Mouse (Mus musculus) testis, adult 2 months (tissue): Measurements from ENCODE around the gene Map3k14.

Experiments used
- CTCF ChIP-seq: fragments of 200-500 bp; IDR thresholded peaks from 2 replicates; pipeline ENCODE4 v1.5.1; 2012; ENCODE audit warnings: low read depth, mild to moderate bottlenecking, inconsistent platforms, low read length, moderate library complexity; ENCODE audit not compliant: control insufficient read depth, insufficient read depth, insufficient replicate concordance
- POLR2A ChIP-seq: fragments of 200-500 bp; IDR thresholded peaks from 2 replicates; pipeline ENCODE4 v1.6.1; 2012; ENCODE audit warnings: low read depth, mild to moderate bottlenecking, inconsistent platforms, low read length, moderate library complexity; ENCODE audit not compliant: control insufficient read depth

- TF ChIP-seq CTCF (no peak), POLR2A (no peak)
Measured at GRCm38 (mm10) chr11:103281784-103282183, 14.5 kb upstream of the Map3k14 start.
